ENCODE assay signal across 8 mouse cellular contexts in the genomic region with DNA sequence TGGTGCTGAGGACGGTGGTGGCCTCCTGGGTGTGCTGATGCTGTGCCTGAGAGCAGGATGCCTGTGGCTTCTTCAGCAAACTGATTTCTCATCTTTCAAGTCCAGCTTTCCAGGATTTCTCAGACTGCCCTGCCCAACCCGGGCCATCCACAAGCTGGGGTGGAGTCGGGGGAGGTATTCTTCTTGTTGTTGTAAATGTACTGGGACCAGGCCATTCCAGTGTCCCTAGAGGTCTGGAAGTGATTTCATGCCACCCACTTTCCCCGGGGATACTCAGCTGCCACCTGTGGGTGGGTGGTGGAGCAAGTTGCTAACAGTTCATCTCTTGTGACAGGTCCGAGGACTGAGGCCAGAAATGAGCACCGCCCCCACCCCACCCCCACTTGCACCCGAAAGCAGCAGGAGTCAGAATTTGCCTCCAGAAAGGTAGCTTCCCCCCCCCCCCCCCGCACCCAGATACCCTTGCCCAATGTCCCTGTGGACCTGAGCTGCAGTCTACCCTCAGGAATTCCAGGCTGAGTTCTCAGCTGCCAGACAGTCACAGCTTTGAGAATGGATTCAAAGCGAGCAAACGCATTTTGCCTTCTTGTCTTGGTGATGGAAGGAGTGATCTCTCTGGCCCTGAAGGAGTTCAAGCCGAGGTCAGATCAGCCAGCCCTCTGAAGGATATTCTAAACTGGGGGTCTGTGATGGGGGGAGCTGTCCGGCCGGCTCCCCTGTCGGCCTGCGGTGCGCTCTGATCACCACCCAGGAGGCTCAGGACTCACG. TPM values are rescaled to one million over a fixed set of nuclear protein-coding genes. Genes with fewer than 3 reads are reported as not detected.
A peak's percentile ranks its signal among the peaks of the same experiment; 100 is the strongest.
DNase-seq lines count a peak whose midpoint lies in the region; ATAC-seq lines count a peak whose summit lies in the region.

No protein-coding gene starts in this region.

- no peaks in the 10 kb centered on the region for H3K9me3 ChIP-seq in megakaryocyte, embryonic 14.5 days
- no peaks in the 10 kb centered on the region for H3K9me3 ChIP-seq in hindbrain, embryonic 13.5 days
- H3K9me3 ChIP-seq in liver, embryonic 13.5 days (replicated peaks) = no peaks in the 10 kb centered on the region
- H3K9me3 ChIP-seq in stomach, embryonic 14.5 days (ENCODE audit: control insufficient read depth, low read depth, low read length) = no peaks in the 10 kb centered on the region

- peak overlapping the region; percentile 100 for H3K9ac ChIP-seq in hindbrain, embryonic 13.5 days
- peak overlapping the region; percentile 62 for H3K9ac ChIP-seq in liver, embryonic 13.5 days
- 0 out of 2 replicates have a peak overlapping the region, but pooled peaks have one; percentile 25 for H3K9ac ChIP-seq in stomach, embryonic 14.5 days (replicated peaks; ENCODE audit: low read depth, low read length)

- H3K4me3 ChIP-seq in megakaryocyte, embryonic 14.5 days (replicated peaks) = peak overlapping the region; percentile 98
- H3K4me3 ChIP-seq in hindbrain, embryonic 13.5 days = peak overlapping the region; percentile 99
- H3K4me3 ChIP-seq in liver, embryonic 13.5 days (replicated peaks) = peak overlapping the region; percentile 78
- peak overlapping the region; percentile 89 for H3K4me3 ChIP-seq in stomach, embryonic 14.5 days (ENCODE audit: low read depth, low read length)

- H3K4me2 ChIP-seq in hindbrain, embryonic 13.5 days = peak overlapping the region; percentile 98
- H3K4me2 ChIP-seq in liver, embryonic 13.5 days = peak overlapping the region; percentile 98
- H3K4me2 ChIP-seq in stomach, embryonic 14.5 days (replicated peaks; ENCODE audit: low read depth, low read length) = peak overlapping the region; percentile 83

- DNase-seq in cerebellum, postnatal 36 days = peak; percentile 35 to 44
- DNase-seq in liver, embryonic 13.5 days = no peak
- DNase-seq in right cerebral cortex, adult 2 months (ENCODE audit: low spot score in 2 of 2) = no peak
- DNase-seq in gastrocnemius, postnatal 10 days = no peak

- no peaks in the 10 kb centered on the region for H3K36me3 ChIP-seq in megakaryocyte, embryonic 14.5 days (replicated peaks; ENCODE audit: low read length)
- H3K36me3 ChIP-seq in hindbrain, embryonic 13.5 days = no peaks in the 10 kb centered on the region
- no peaks in the 10 kb centered on the region for H3K36me3 ChIP-seq in liver, embryonic 13.5 days
- no peaks in the 10 kb centered on the region for H3K36me3 ChIP-seq in stomach, embryonic 14.5 days (ENCODE audit: control insufficient read depth, insufficient read depth, low read length)

- ATAC-seq in megakaryocyte, adult 5-6 weeks (ENCODE audit: poor library complexity, severe bottlenecking) = no peak
- no peak for ATAC-seq in hindbrain, embryonic 13.5 days (ENCODE audit: low FRiP score)
- no peak for ATAC-seq in liver, embryonic 13.5 days (ENCODE audit: low read depth)
- ATAC-seq in stomach, embryonic 14.5 days (ENCODE audit: insufficient number of reproducible peaks, insufficient read depth, low FRiP score, low read depth) = no peak

- H3K27me3 ChIP-seq in megakaryocyte, embryonic 14.5 days (replicated peaks) = peaks cover 32% of the 10 kb centered on the region
- peaks cover 4% of the 10 kb centered on the region; the same call in 1 of the 2 replicates for H3K27me3 ChIP-seq in hindbrain, embryonic 13.5 days
- H3K27me3 ChIP-seq in liver, embryonic 13.5 days = peaks cover 90% of the 10 kb centered on the region
- H3K27me3 ChIP-seq in stomach, embryonic 14.5 days (ENCODE audit: control insufficient read depth, insufficient read depth, low read length) = no peaks in the 10 kb centered on the region

- H3K27ac ChIP-seq in hindbrain, embryonic 13.5 days = peak overlapping the region; percentile 99
- no peak overlapping the region for H3K27ac ChIP-seq in liver, embryonic 13.5 days
- H3K27ac ChIP-seq in stomach, embryonic 14.5 days (ENCODE audit: low read length) = peak overlapping the region; percentile 88

- peaks cover 64% of the 10 kb centered on the region for H3K4me1 ChIP-seq in megakaryocyte, embryonic 14.5 days
- H3K4me1 ChIP-seq in hindbrain, embryonic 13.5 days (replicated peaks) = peaks cover 43% of the 10 kb centered on the region
- H3K4me1 ChIP-seq in liver, embryonic 13.5 days (replicated peaks) = peaks cover 68% of the 10 kb centered on the region
- H3K4me1 ChIP-seq in stomach, embryonic 14.5 days (ENCODE audit: control insufficient read depth, insufficient read depth, low read length) = peaks cover 18% of the 10 kb centered on the region

- WGBS in hindbrain, embryonic 13.5 days = 2% methylated on average over 16 of the region's 17 CpGs
- WGBS in liver, embryonic 13.5 days (ENCODE audit: insufficient replicate concordance) = 14% methylated on average over 17 of the region's 17 CpGs
- 3% methylated on average over 17 of the region's 17 CpGs for WGBS in stomach, embryonic 14.5 days

RNA-seq across cellular contexts. Expression of gene Zmiz1, which starts 2.1 kb away (rescaled TPM):
- 18.1 and 54.1 TPM in 2 replicates for polyA plus RNA-seq in megakaryocyte, embryonic 14.5 days (2012; ENCODE audit: insufficient read depth, low replicate concordance)
- 88.9 and 90.1 TPM in 2 replicates for total RNA-seq in megakaryocyte, adult 5-6 weeks (2015)
- total RNA-seq in megakaryocyte, adult 5-6 weeks (2017) = 11.4 and 15.6 TPM in 2 replicates
- 58.5 and 65.3 TPM in 2 replicates for polyA plus RNA-seq in hindbrain, embryonic 13.5 days (2015; fragmentation: Nextera tagmentation; extraction: Ambion mirVana)
- polyA plus RNA-seq in liver, embryonic 13.5 days (2015; fragmentation: Nextera tagmentation; extraction: Ambion mirVana) = 4.5 TPM in 2 replicates
- polyA plus RNA-seq in stomach, embryonic 14.5 days (2014; fragmentation: Nextera tagmentation; extraction: Ambion mirVana) = 43.9 and 45.3 TPM in 2 replicates
- total RNA-seq in gastrocnemius, postnatal 10 days (2021) = 10 to 100 TPM; 31.6 to 43.8 TPM

Comparison
In these comparisons a context has a peak if more than half of its experiments do, and no peak if none do; other contexts are left out.
1. DNase-seq: peak in cerebellum, postnatal 36 days (2 of 2); none in liver, embryonic 13.5 days (single experiment), right cerebral cortex, adult 2 months (0 of 2) and gastrocnemius, postnatal 10 days (single experiment).
2. H3K9ac ChIP-seq: peak in every context shown above with its lines; median percentile 100 in hindbrain, embryonic 13.5 days; 62 in liver, embryonic 13.5 days; 25 in stomach, embryonic 14.5 days.
3. Peak in every context shown above with its lines, with median percentiles within 50 percentile points of each other: H3K4me3 ChIP-seq and H3K4me2 ChIP-seq.